Mouse (Mus musculus) liver, adult 2 months (tissue): Measurements from ENCODE around the gene Rcan1.

Experiments
- CTCF ChIP-seq: fragments of 200-500 bp; IDR thresholded peaks from 2 replicates; pipeline ENCODE4 v1.5.1; 2011; ENCODE audit warnings: low read depth, low read length, control low read depth
- POLR2A ChIP-seq: fragments of 200-500 bp; IDR thresholded peaks from 2 replicates; pipeline ENCODE4 v1.6.1; 2011; ENCODE audit warnings: low read length, control low read depth; ENCODE audit not compliant: insufficient read depth; ENCODE audit errors: extremely low read depth

DNA sequence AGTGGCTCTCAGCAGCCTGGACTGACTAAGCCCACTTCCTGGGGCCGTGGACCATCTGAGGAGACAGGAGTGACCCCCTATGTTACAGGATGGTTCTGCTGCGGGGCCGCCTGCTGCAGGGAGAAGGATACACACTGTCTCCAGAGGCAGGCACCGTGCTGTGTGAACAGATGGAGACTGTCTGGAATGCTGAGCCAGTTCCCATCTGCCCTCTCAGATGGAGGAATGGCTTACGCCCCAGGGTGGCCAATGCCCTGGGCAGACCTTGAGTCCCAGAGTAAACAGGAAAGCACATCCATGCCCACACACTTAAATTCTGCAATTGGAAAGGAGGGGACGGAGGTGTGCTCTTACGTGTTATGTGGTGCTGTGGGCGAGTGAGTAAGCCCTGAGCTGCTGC, 20.3 kb downstream of the Rcan1 start:
- TF ChIP-seq CTCF (no peak), POLR2A (no peak)
